Mouse (Mus musculus) right cerebral cortex, postnatal 14 days (tissue): ENCODE measurements around the gene C1qtnf5.

Source experiments
- DNase-seq: peaks from one replicate; pipeline ENCODE4 v3.0.0; 2022

The C1qtnf5 gene

GRCm38 (mm10) chr9:44107110-44107509, at the start of gene C1qtnf5:
Gene C1qtnf5, plus strand, starts transcription at chr9:44107245.
- DNase-seq = peak; percentile 76

- no peak for DNase-seq
These were observed 48.4 kb upstream of the C1qtnf5 start for GRCm38 (mm10) chr9:44058606-44059005.

- no peak for DNase-seq
These were observed 41.9 kb upstream of the C1qtnf5 start for GRCm38 (mm10) chr9:44065177-44065576.

DNA sequence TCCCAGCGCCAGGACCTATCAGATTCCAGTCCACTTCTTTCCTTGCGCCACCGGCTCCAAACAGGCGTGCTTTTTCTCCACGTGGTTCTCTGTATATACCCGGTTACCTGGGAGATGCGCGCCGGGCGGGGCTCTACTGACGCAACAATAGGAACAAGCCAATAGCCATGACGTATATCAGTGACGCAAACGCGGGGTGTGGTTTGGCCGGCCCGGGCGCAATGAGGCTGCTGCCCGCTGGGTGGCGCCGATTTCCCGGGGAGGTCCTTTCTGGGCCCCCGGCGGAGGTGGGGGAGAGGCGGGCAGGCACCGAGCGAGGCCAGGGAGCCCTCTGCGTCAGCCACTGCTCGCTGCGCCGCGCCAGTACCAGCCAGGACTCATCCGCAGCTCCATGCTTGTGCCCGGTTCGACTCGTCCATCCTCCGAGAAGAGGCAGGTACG, 40.2 kb upstream of the C1qtnf5 start, which contains the start of gene Usp2:
TSS of gene Usp2 (plus strand) at position 237 of the 441 bp plus-strand sequence.
- DNase-seq = peak; percentile 99

- DNase-seq = no peak
These were observed 39.6 kb upstream of the C1qtnf5 start for GRCm38 (mm10) chr9:44067241-44067959.

- no peak for DNase-seq
These were observed 39.1 kb upstream of the C1qtnf5 start for GRCm38 (mm10) chr9:44067960-44068330.

DNA sequence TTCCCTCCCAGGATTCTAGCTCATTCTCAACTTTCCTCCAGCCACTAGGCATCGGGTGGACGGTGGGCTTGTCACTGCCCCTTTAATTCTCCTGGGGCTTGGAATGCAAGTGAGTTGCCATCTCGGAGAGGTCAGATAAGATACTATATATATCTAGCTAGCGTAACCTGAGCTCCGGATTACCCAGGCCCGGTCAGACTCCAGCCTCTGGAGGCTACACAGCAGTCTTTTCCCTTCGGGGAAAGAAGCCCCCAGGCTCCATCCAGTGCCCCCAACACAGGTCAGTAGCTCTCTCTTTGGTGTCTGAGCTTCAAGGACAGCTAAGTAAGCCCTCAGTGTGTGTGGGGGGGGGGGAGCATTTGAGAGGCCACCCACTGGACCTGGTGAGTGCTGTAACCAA, 37.8 kb upstream of the C1qtnf5 start:
- DNase-seq = no peak

DNA sequence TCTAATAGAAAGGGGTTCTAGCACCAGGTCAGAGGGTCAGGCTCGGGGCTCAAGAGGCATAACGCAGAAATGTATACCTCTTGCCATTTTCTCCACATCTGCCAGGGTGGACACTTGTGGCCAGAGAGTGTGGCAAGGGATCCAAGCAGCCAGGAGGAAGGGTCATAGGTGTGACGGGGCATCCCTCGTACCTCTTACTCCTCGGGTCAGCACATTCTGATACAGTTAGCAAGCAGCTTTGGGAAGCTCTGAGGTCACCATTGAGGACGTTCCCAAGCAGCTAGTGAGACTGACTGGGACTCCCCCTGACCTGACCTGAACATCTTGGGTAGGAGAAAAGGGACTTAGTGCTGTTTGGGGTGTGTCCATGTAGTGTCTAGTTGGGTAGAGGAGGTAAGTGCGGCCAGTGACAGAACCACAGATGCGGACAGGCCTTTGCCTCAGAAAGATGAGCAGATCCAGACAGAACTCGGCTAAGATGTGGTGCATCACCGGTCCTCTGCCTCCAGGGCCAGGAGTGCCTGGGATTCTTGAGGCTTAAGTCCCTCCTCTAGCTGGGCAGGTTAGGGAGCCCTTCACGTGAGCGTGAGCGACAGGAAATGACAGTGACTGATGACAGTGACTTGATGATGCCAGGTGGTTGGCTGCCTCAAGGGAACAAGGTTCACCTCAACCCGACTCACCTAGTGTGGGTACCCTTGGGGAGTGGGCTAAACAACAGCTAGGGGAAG, 36.8 kb upstream of the C1qtnf5 start:
- DNase-seq = no peak

GRCm38 (mm10) chr9:44070844-44071231, 36.2 kb upstream of the C1qtnf5 start:
- DNase-seq = no peak

GRCm38 (mm10) chr9:44071914-44072598, 35.0 kb upstream of the C1qtnf5 start:
- no peak for DNase-seq

GRCm38 (mm10) chr9:44072599-44072915, 34.5 kb upstream of the C1qtnf5 start:
- no peak for DNase-seq

GRCm38 (mm10) chr9:44073115-44073514, 33.9 kb upstream of the C1qtnf5 start:
- no peak for DNase-seq

DNA sequence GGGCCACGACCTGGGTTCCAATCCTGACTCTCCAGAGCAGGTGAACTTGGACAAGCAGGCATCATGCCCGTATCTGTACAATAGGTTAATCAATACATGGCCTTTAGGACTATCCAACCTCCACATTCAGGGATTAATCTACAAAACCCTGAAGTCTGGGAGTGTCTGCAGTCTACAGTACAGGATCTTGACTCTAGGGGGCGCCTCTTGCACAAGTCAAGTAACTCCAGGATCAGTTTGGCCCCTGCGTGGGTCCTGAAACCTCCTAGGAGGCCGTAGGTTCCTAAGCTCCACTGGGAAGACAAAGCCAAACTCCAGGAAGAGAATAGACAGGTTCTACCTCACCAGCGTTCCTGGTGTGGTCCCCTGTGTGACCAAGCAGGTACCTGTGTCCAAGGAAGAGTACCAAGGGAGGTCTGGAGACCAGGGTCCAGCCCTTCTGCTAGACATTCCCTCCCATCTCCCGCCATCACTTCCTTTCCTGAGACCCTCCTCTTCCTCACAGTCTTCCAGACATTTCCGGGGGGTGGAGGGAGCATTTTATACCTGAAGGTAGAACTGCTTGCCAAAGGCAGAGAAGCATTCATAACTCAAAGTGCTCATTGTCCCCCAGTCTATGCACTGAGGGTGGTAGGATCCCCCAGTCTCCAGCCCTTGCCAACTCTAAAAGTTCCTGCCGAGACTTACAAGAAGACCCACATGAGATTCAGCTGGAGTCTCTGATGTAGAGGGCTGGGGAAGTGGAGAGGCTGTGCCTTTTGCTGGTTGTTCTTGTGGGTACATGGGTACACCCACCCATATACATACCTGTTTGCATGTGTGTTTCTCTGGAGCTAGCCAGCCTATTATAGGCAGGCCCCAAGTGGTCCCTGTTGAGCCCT, 32.4 kb upstream of the C1qtnf5 start:
- DNase-seq = no peak

DNA sequence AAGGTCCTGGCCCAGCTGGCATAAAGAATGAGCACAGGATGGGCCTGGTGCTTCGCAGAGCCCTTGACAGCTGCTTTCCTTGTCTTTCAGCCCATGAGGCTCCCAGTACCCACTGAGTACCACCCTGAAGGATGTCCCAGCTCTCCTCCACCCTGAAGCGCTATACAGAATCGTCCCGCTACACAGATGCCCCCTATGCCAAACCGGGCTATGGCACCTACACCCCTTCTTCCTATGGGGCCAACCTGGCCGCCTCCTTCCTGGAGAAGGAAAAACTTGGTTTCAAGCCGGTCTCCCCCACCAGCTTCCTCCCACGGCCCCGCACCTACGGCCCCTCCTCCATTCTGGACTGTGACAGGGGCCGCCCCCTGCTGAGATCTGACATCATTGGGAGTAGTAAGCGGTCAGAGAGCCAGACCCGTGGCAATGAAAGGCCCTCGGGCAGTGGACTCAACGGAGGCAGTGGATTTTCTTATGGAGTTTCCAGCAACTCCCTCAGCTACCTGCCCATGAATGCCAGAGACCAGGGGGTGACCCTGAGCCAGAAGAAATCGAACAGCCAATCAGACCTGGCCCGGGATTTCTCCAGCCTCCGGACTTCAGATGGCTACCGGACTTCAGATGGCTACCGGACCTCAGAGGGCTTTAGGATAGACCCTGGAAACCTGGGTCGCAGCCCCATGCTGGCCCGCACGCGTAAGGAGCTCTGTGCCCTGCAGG, 31.6 kb upstream of the C1qtnf5 start:
- DNase-seq = no peak

- DNase-seq = no peak
These were observed 30.9 kb upstream of the C1qtnf5 start for GRCm38 (mm10) chr9:44075996-44076763.

DNA sequence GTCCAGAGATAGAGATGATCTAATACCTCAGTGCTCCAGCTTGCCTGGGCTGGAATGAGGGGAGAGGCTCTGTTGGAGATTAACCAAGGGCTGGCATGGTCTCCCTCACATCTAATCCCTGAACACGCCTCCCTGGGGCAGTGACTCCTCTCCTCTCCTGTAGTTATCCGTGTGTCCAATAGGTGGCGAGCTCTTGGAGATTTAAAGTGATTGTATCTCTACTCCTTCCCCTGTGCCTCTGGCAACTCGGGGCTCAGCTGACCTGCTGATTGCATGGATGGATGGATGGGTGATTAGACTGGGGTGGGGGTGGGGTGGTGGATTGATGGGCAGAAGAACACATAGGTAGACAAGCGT, 30.3 kb upstream of the C1qtnf5 start:
- no peak for DNase-seq

- no peak for DNase-seq
These were observed 29.7 kb upstream of the C1qtnf5 start for GRCm38 (mm10) chr9:44077266-44077910.

DNA sequence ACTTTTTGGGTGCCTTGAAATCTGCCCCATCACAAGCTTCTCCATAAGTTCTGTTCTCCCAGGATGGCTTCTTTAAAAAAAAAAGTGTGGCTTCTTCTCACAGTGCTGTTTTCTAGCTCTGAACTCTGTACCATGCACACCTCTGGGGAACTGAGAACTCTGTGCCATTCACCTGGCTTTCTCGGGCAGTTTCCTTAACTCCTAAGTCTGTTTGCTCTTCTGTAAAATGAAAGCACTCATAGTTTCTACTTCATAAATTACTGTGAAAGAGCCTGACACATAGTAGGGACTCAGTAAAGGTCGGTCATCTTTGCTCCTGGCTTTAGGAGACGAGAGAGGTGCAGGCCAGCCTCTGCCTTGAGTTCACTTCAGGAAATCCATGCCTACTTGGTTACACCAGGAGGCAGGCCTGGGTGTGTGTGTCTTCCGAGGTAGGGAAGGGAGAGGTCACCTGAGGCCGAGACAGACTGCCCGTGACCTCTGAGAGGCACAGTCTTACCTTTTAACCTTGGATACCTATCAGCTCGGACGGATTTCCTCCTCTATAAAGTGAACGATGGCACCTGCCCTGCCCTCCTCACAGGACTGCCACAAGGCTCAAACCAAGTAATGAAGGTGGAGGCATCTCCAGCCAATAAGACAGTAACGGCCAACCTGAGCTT, 28.8 kb upstream of the C1qtnf5 start:
- DNase-seq = no peak

- DNase-seq = no peak
These were observed 27.9 kb upstream of the C1qtnf5 start for GRCm38 (mm10) chr9:44078955-44079756.
